Mouse (Mus musculus) MEL (cell line): ENCODE data around the gene Csf2.

Source experiments
- CTCF ChIP-seq, 3 experiments: IDR thresholded peaks in 2 of 3; conservative IDR thresholded peaks in 1 of 3; 2 replicates each; pipeline ENCODE4 v1.5.1; 2011 to 2012; ENCODE audit warnings: low read length in 3 of 3, low read depth in 2 of 3, mild to moderate bottlenecking in 2 of 3, improper control_type of control experiment in 1 of 3, inconsistent platforms in 1 of 3, mixed read lengths in 1 of 3, moderate library complexity in 1 of 3; ENCODE audit not compliant: control insufficient read depth in 1 of 3, insufficient read depth in 1 of 3, poor library complexity in 1 of 3, severe bottlenecking in 1 of 3
- POLR2A ChIP-seq, 2 experiments: IDR thresholded peaks; 2 replicates each; pipeline ENCODE4 v1.6.1; 2011 to 2012; ENCODE audit warnings: low read length in 2 of 2, mild to moderate bottlenecking in 2 of 2, control low read depth in 1 of 2, improper control_type of control experiment in 1 of 2, low read depth in 1 of 2, moderate library complexity in 1 of 2; ENCODE audit not compliant: control insufficient read depth in 1 of 2, insufficient read depth in 1 of 2, poor library complexity in 1 of 2

- TF ChIP-seq POLR2A (IDR thresholded peaks at IDR 0.05; ENCODE audit: control insufficient read depth in 1 of 2, insufficient read depth in 1 of 2, low read depth in 1 of 2, low read length in 2 of 2, poor library complexity in 1 of 2) (no peak), CTCF (IDR thresholded peaks at IDR 0.05 in 2 of 3, conservative IDR thresholded peaks at IDR 0.05 in 1 of 3; ENCODE audit: control insufficient read depth in 1 of 3, insufficient read depth in 1 of 3, low read depth in 2 of 3, low read length in 3 of 3, poor library complexity in 1 of 3, severe bottlenecking in 1 of 3) (peak in 2 of 3 experiments; percentile 56 to 79; a peak in 4 of 6 replicates)
Observed at GRCm38 (mm10) chr11:54263405-54264031, 14.1 kb upstream of the Csf2 start.
